Mouse (Mus musculus): ENCODE measurements around the gene Plin3.
A peak's percentile ranks its signal among the peaks of the same experiment; 100 is the strongest.

The Plin3 gene

GRCm38 (mm10) chr17:56300186-56300585 is 7.5 kb upstream of the Plin3 start, which contains the start of gene Arrdc5:
TSS of gene Arrdc5 (minus strand) at chr17:56300286.
- DNase-seq: no peak

GRCm38 (mm10) chr17:56298238-56298637 is 5.6 kb upstream of the Plin3 start:
- no peak for DNase-seq

- peak; percentile 44 for DNase-seq
Measured at GRCm38 (mm10) chr17:56296201-56296600, 3.5 kb upstream of the Plin3 start.

- peak; percentile 29 for DNase-seq
Measured at GRCm38 (mm10) chr17:56294241-56294640, 1.6 kb upstream of the Plin3 start.

GRCm38 (mm10) chr17:56293291-56293690 is 618 bp upstream of the Plin3 start:
- DNase-seq: peak; percentile 87

- peak; percentile 66 for DNase-seq
Measured at GRCm38 (mm10) chr17:56291826-56292475, 722 bp downstream of the Plin3 start.

GRCm38 (mm10) chr17:56291171-56291511 is 1.5 kb downstream of the Plin3 start:
- peak; percentile 97 for DNase-seq

GRCm38 (mm10) chr17:56290388-56291170 is 2.1 kb downstream of the Plin3 start:
- DNase-seq: peak; percentile 97

- DNase-seq: peak; percentile 58
Measured at GRCm38 (mm10) chr17:56289371-56290331, 3.0 kb downstream of the Plin3 start.

GRCm38 (mm10) chr17:56288866-56289265 is 3.8 kb downstream of the Plin3 start:
- DNase-seq: no peak

GRCm38 (mm10) chr17:56287830-56288229 is 4.8 kb downstream of the Plin3 start:
- no peak for DNase-seq

GRCm38 (mm10) chr17:56285995-56286394 is 6.7 kb downstream of the Plin3 start:
- no peak for DNase-seq

GRCm38 (mm10) chr17:56283316-56283715 is 9.4 kb downstream of the Plin3 start:
- no peak for DNase-seq

GRCm38 (mm10) chr17:56282802-56283201 is 9.9 kb downstream of the Plin3 start:
- no peak for DNase-seq

GRCm38 (mm10) chr17:56281193-56281592 is 11.5 kb downstream of the Plin3 start:
- no peak for DNase-seq

GRCm38 (mm10) chr17:56279481-56280155 is 13.1 kb downstream of the Plin3 start:
- DNase-seq: no peak

- no peak for DNase-seq
Measured at GRCm38 (mm10) chr17:56278340-56278739, 14.3 kb downstream of the Plin3 start.

GRCm38 (mm10) chr17:56277567-56277893 is 15.1 kb downstream of the Plin3 start:
- DNase-seq: peak; percentile 22

- DNase-seq: peak; percentile 73
Measured at GRCm38 (mm10) chr17:56276643-56277566, 15.8 kb downstream of the Plin3 start, which contains the start of gene Ticam1. TSS of gene Ticam1 (minus strand) at chr17:56276786.

GRCm38 (mm10) chr17:56275842-56276480 is 16.7 kb downstream of the Plin3 start:
- DNase-seq: peak; percentile 27

GRCm38 (mm10) chr17:56273986-56274385 is 18.7 kb downstream of the Plin3 start:
- DNase-seq: no peak
